Mouse (Mus musculus): ENCODE data around the gene Arhgef7. TPM values are rescaled to one million over a fixed set of nuclear protein-coding genes. Genes with fewer than 3 reads are reported as not detected.

Arhgef7 gene
- polyA plus RNA-seq, 1 experiment: 19.9 TPM

- no peak for TF ChIP-seq POLR2A (IDR thresholded peaks at IDR 0.05; ENCODE audit: control insufficient read depth, low read depth, low read length)
- no peak for TF ChIP-seq CTCF (IDR thresholded peaks at IDR 0.05; ENCODE audit: control insufficient read depth, insufficient read depth, insufficient replicate concordance, low read depth, low read length)
Measured at GRCm38 (mm10) chr8:11827312-11827711, 99.8 kb downstream of the Arhgef7 start.

GRCm38 (mm10) chr8:11830214-11831046, 102.9 kb downstream of the Arhgef7 start:
- no peak overlapping the region for H3K27ac ChIP-seq (ENCODE audit: control insufficient read depth, insufficient read depth, low read depth, low read length)
- no peak for TF ChIP-seq POLR2A (IDR thresholded peaks at IDR 0.05; ENCODE audit: control insufficient read depth, low read depth, low read length)
- no peak for TF ChIP-seq CTCF (IDR thresholded peaks at IDR 0.05; ENCODE audit: control insufficient read depth, insufficient read depth, insufficient replicate concordance, low read depth, low read length)
- no peak overlapping the region for H3K4me3 ChIP-seq (ENCODE audit: control insufficient read depth, low read depth, low read length)
- no peaks in the 10 kb centered on the region; the same call in 1 of the 2 replicates for H3K4me1 ChIP-seq (ENCODE audit: control insufficient read depth, insufficient read depth, low read length)
- H3K27me3 ChIP-seq (ENCODE audit: control insufficient read depth, insufficient read depth, low read length): no peaks in the 10 kb centered on the region
- peaks cover 1% of the 10 kb centered on the region for H3K36me3 ChIP-seq (ENCODE audit: control insufficient read depth, insufficient read depth, low read length)

More at GRCm38 (mm10) chr8:11827312-11827711, 99.8 kb downstream of the Arhgef7 start:
- no peaks in the 10 kb centered on the region for H3K27me3 ChIP-seq (ENCODE audit: control insufficient read depth, insufficient read depth, low read length)
- no peak overlapping the region for H3K27ac ChIP-seq (ENCODE audit: control insufficient read depth, insufficient read depth, low read depth, low read length)
- peaks cover 1% of the 10 kb centered on the region for H3K36me3 ChIP-seq (ENCODE audit: control insufficient read depth, insufficient read depth, low read length)
- H3K4me1 ChIP-seq (ENCODE audit: control insufficient read depth, insufficient read depth, low read length): peaks cover 3% of the 10 kb centered on the region
- no peak overlapping the region for H3K4me3 ChIP-seq (ENCODE audit: control insufficient read depth, low read depth, low read length)

- no peak for TF ChIP-seq CTCF (IDR thresholded peaks at IDR 0.05; ENCODE audit: control insufficient read depth, insufficient read depth, insufficient replicate concordance, low read depth, low read length)
- TF ChIP-seq POLR2A (IDR thresholded peaks at IDR 0.05; ENCODE audit: control insufficient read depth, low read depth, low read length): no peak
- H3K27me3 ChIP-seq (ENCODE audit: control insufficient read depth, insufficient read depth, low read length): no peaks in the 10 kb centered on the region
- H3K4me1 ChIP-seq (ENCODE audit: control insufficient read depth, insufficient read depth, low read length): no peaks in the 10 kb centered on the region; the same call in 1 of the 2 replicates
- H3K4me3 ChIP-seq (ENCODE audit: control insufficient read depth, low read depth, low read length): no peak overlapping the region
- H3K27ac ChIP-seq (ENCODE audit: control insufficient read depth, insufficient read depth, low read depth, low read length): no peak overlapping the region
- H3K36me3 ChIP-seq (ENCODE audit: control insufficient read depth, insufficient read depth, low read length): peaks cover 1% of the 10 kb centered on the region
Measured at GRCm38 (mm10) chr8:11831174-11831573, 103.7 kb downstream of the Arhgef7 start.

GRCm38 (mm10) chr8:11831939-11832338, 104.4 kb downstream of the Arhgef7 start:
- H3K4me1 ChIP-seq (ENCODE audit: control insufficient read depth, insufficient read depth, low read length): no peaks in the 10 kb centered on the region
- H3K27me3 ChIP-seq (ENCODE audit: control insufficient read depth, insufficient read depth, low read length): no peaks in the 10 kb centered on the region
- peaks cover 1% of the 10 kb centered on the region for H3K36me3 ChIP-seq (ENCODE audit: control insufficient read depth, insufficient read depth, low read length)
- no peak overlapping the region for H3K4me3 ChIP-seq (ENCODE audit: control insufficient read depth, low read depth, low read length)
- TF ChIP-seq CTCF (IDR thresholded peaks at IDR 0.05; ENCODE audit: control insufficient read depth, insufficient read depth, insufficient replicate concordance, low read depth, low read length): no peak
- TF ChIP-seq POLR2A (IDR thresholded peaks at IDR 0.05; ENCODE audit: control insufficient read depth, low read depth, low read length): no peak
- no peak overlapping the region for H3K27ac ChIP-seq (ENCODE audit: control insufficient read depth, insufficient read depth, low read depth, low read length)

GRCm38 (mm10) chr8:11833157-11833556, 105.6 kb downstream of the Arhgef7 start:
- Histone ChIP-seq H3K27me3 (ENCODE audit: control insufficient read depth, insufficient read depth, low read length) (no peaks in the 10 kb centered on the region), H3K36me3 (ENCODE audit: control insufficient read depth, insufficient read depth, low read length) (peaks cover 1% of the 10 kb centered on the region), H3K4me1 (ENCODE audit: control insufficient read depth, insufficient read depth, low read length) (no peaks in the 10 kb centered on the region), H3K4me3 (ENCODE audit: control insufficient read depth, low read depth, low read length) (no peak overlapping the region), H3K27ac (ENCODE audit: control insufficient read depth, insufficient read depth, low read depth, low read length) (no peak overlapping the region)
- no peak for TF ChIP-seq POLR2A (IDR thresholded peaks at IDR 0.05; ENCODE audit: control insufficient read depth, low read depth, low read length)
- no peak for TF ChIP-seq CTCF (IDR thresholded peaks at IDR 0.05; ENCODE audit: control insufficient read depth, insufficient read depth, insufficient replicate concordance, low read depth, low read length)

GRCm38 (mm10) chr8:11834200-11834599, 106.7 kb downstream of the Arhgef7 start:
- Histone ChIP-seq H3K4me1 (ENCODE audit: control insufficient read depth, insufficient read depth, low read length) (no peaks in the 10 kb centered on the region), H3K4me3 (ENCODE audit: control insufficient read depth, low read depth, low read length) (no peak overlapping the region), H3K27ac (ENCODE audit: control insufficient read depth, insufficient read depth, low read depth, low read length) (no peak overlapping the region), H3K36me3 (ENCODE audit: control insufficient read depth, insufficient read depth, low read length) (peaks cover 1% of the 10 kb centered on the region), H3K27me3 (ENCODE audit: control insufficient read depth, insufficient read depth, low read length) (no peaks in the 10 kb centered on the region)
- TF ChIP-seq CTCF (IDR thresholded peaks at IDR 0.05; ENCODE audit: control insufficient read depth, insufficient read depth, insufficient replicate concordance, low read depth, low read length) (no peak), POLR2A (IDR thresholded peaks at IDR 0.05; ENCODE audit: control insufficient read depth, low read depth, low read length) (no peak)

- Histone ChIP-seq H3K36me3 (ENCODE audit: control insufficient read depth, insufficient read depth, low read length) (peaks cover 1% of the 10 kb centered on the region), H3K27ac (ENCODE audit: control insufficient read depth, insufficient read depth, low read depth, low read length) (no peak overlapping the region), H3K4me3 (ENCODE audit: control insufficient read depth, low read depth, low read length) (no peak overlapping the region), H3K27me3 (ENCODE audit: control insufficient read depth, insufficient read depth, low read length) (no peaks in the 10 kb centered on the region), H3K4me1 (ENCODE audit: control insufficient read depth, insufficient read depth, low read length) (no peaks in the 10 kb centered on the region)
- no peak for TF ChIP-seq CTCF (IDR thresholded peaks at IDR 0.05; ENCODE audit: control insufficient read depth, insufficient read depth, insufficient replicate concordance, low read depth, low read length)
- TF ChIP-seq POLR2A (IDR thresholded peaks at IDR 0.05; ENCODE audit: control insufficient read depth, low read depth, low read length): no peak
Measured at GRCm38 (mm10) chr8:11834691-11835090, 107.2 kb downstream of the Arhgef7 start.
